Mouse (Mus musculus): ENCODE data around the gene Pgr. TPM values are rescaled to one million over a fixed set of nuclear protein-coding genes. Genes with fewer than 3 reads are reported as not detected.

Gene Pgr
- polyA plus RNA-seq, 1 experiment: 0.04 TPM

Other genes with a start within 250 kb of the Pgr start
- 0.05 TPM in 1 of 2 replicates, not detected in the other for gene Gm16485, start 72.0 kb downstream of the Pgr start, polyA plus RNA-seq (2012; rRNA removed)

All from gonadal fat pad, adult 2 months (tissue).